Mouse (Mus musculus) MEL-GATA-1-ER (cell line): ENCODE data around the gene Dop1b.
"Not testable (repeated sequence)": the region's sequence is repeated elsewhere in the genome, so short reads cannot be mapped to it uniquely, and the experiment has no call there.

Source experiments
- DNase-seq: peaks from one replicate; pipeline ENCODE4 v3.0.0-alpha.2; 2012; ENCODE audit warnings: low read depth; ENCODE audit errors: extremely low read depth

Gene Dop1b

GRCm38 (mm10) chr16:93795391-93795790 lies 83.7 kb downstream of the Dop1b start:
- no peak for DNase-seq

- DNase-seq = no peak
Measured at GRCm38 (mm10) chr16:93797021-93797840, 85.5 kb downstream of the Dop1b start.

GRCm38 (mm10) chr16:93797841-93798492 lies 86.3 kb downstream of the Dop1b start:
- DNase-seq = no peak

GRCm38 (mm10) chr16:93798623-93799022 lies 86.9 kb downstream of the Dop1b start:
- no peak for DNase-seq

GRCm38 (mm10) chr16:93799071-93799470 lies 87.4 kb downstream of the Dop1b start:
- DNase-seq = no peak

GRCm38 (mm10) chr16:93799936-93800335 lies 88.2 kb downstream of the Dop1b start:
- no peak for DNase-seq

GRCm38 (mm10) chr16:93807167-93807566 lies 95.5 kb downstream of the Dop1b start:
- no peak for DNase-seq

GRCm38 (mm10) chr16:93807961-93808554 lies 96.4 kb downstream of the Dop1b start:
- no peak for DNase-seq

- peak; percentile 96 for DNase-seq
Measured at GRCm38 (mm10) chr16:93815856-93816736, 104.4 kb downstream of the Dop1b start.

GRCm38 (mm10) chr16:93816861-93817260 lies 105.2 kb downstream of the Dop1b start:
- DNase-seq = peak; percentile 72

GRCm38 (mm10) chr16:93817371-93817770 lies 105.7 kb downstream of the Dop1b start:
- no peak for DNase-seq

- DNase-seq = peak; percentile 94
Measured at GRCm38 (mm10) chr16:93818691-93819324, 107.1 kb downstream of the Dop1b start.

- no peak for DNase-seq
Measured at GRCm38 (mm10) chr16:93819325-93819696, 107.6 kb downstream of the Dop1b start.

- no peak for DNase-seq
Measured at GRCm38 (mm10) chr16:93820040-93820439, 108.3 kb downstream of the Dop1b start.

- DNase-seq = no peak
Measured at GRCm38 (mm10) chr16:93821706-93822105, 110.0 kb downstream of the Dop1b start.

- not testable (repeated sequence) for DNase-seq
Measured at GRCm38 (mm10) chr16:93822433-93823225, 110.9 kb downstream of the Dop1b start.

GRCm38 (mm10) chr16:93824799-93825198 lies 113.1 kb downstream of the Dop1b start:
- DNase-seq = no peak

GRCm38 (mm10) chr16:93825463-93825862 lies 113.8 kb downstream of the Dop1b start:
- DNase-seq = no peak

- no peak for DNase-seq
Measured at GRCm38 (mm10) chr16:93826054-93826453, 114.3 kb downstream of the Dop1b start.

- DNase-seq = not testable (repeated sequence)
Measured at GRCm38 (mm10) chr16:93826478-93826877, 114.8 kb downstream of the Dop1b start.
